9 mouse cellular contexts compared by ENCODE assay signal in the genomic region with DNA sequence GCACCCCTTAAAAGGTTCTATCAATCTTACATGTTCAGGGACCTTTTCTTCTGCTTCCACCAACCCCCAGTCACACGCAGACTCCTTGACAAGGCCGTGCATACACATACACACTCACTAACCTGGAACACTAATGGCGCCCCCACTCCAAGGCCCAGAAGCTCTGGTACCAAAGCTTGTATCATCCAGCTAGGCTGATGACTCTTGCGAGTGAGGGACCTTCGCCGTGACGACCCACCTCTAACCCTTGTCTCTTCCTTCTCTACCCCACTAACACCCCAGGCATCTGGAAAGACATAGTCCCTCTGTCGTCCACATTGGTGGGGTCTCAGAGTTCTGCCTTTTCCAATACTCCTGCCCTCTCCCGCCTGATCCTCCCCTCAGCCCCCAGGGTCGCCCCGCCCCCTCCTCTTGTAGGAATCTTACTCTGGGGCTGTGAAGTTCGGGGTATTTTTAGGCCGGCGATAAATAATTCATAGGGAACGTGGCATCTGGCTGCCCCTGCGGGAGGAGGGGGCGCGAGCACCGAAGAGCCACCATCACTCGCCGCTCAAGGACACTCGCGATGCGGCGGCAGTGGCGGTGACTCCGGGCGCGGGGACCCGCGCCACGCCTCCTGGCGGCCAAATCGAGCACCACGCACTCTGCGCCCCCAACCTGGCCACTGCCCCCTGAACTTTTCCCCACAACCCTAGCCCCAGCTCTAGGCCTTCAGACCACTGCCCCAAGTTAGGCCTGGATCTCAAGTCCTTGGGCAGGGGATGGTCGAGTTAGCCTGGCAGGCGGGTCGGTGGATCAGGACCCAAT. TPM values are rescaled to one million over a fixed set of nuclear protein-coding genes. Genes with fewer than 3 reads are reported as not detected.
A peak's percentile ranks its signal among the peaks of the same experiment; 100 is the strongest.
DNase-seq lines count a peak whose midpoint lies in the region; ATAC-seq and TF ChIP-seq lines count a peak whose summit lies in the region.
"Had no signal": no experiment of that assay in that cellular context is flagged by ENCODE, and none has a peak within 500 bp of the region (broad histone marks: within the 10 kb centered on the region; RNA-seq: fewer than 3 reads in every experiment).

No protein-coding gene starts in this region.

- WGBS in spleen, adult 2 months, result 16% methylated on average over 38 of the region's 39 CpGs
- WGBS in hindbrain, postnatal 0 days, result 8% methylated on average over 39 of the region's 39 CpGs
- 6% methylated on average over 39 of the region's 39 CpGs for WGBS in midbrain, embryonic 15.5 days

- peak; percentile 67 for DNase-seq in cerebellum, adult 11-12 months
- DNase-seq in cerebellum, adult 11 months, result no peak
- no peak for DNase-seq in spleen, adult 2 months (ENCODE audit: low read depth in 1 of 2, low spot score in 2 of 2)
- no peak for DNase-seq in spleen, postnatal 4 days (ENCODE audit: low spot score in 2 of 2)
- peak; percentile 67 for DNase-seq in hindbrain, postnatal 0 days (ENCODE audit: low spot score)
- no peak for DNase-seq in urinary bladder, postnatal 10 days (ENCODE audit: low spot score)
- no peak for DNase-seq in adrenal gland, adult 2 months

- peaks cover 10% of the 10 kb centered on the region for H3K36me3 ChIP-seq in spleen, adult 2 months (ENCODE audit: control insufficient read depth, insufficient read depth, low read length)
- peaks cover 13% of the 10 kb centered on the region for H3K36me3 ChIP-seq in hindbrain, postnatal 0 days (ENCODE audit: insufficient read depth, low read length)
- H3K36me3 ChIP-seq in midbrain, embryonic 15.5 days (replicated peaks), result 0 out of 2 replicates have a peak, but pooled peaks cover 7% of the 10 kb centered on the region

- TF ChIP-seq CTCF in spleen, adult 2 months (IDR thresholded peaks at IDR 0.05; ENCODE audit: extremely low read depth, insufficient read depth, insufficient read length, insufficient replicate concordance), result peak; percentile 53; the same call in 1 of the 2 replicates
- peak; percentile 66 for TF ChIP-seq CTCF in hindbrain, postnatal 0 days (IDR thresholded peaks at IDR 0.05; ENCODE audit: low read depth)

- H3K9ac ChIP-seq in hindbrain, postnatal 0 days (replicated peaks; ENCODE audit: low read length), result no peak overlapping the region
- H3K9ac ChIP-seq in midbrain, embryonic 15.5 days, result no peak overlapping the region

- no peak overlapping the region for H3K27ac ChIP-seq in spleen, adult 2 months (ENCODE audit: insufficient read depth, low read length)
- no peak overlapping the region for H3K27ac ChIP-seq in hindbrain, postnatal 0 days
- H3K27ac ChIP-seq in midbrain, embryonic 15.5 days, result no peak overlapping the region

- no peak for ATAC-seq in hindbrain, postnatal 0 days
- ATAC-seq in midbrain, embryonic 15.5 days (replicated peaks), result no peak

- no peak overlapping the region for H3K4me3 ChIP-seq in spleen, adult 2 months (ENCODE audit: extremely low read depth, insufficient read depth, insufficient read length)
- peak overlapping the region; percentile 20 for H3K4me3 ChIP-seq in hindbrain, postnatal 0 days (ENCODE audit: low read length)
- peak overlapping the region; percentile 18; the same call in 1 of the 2 replicates for H3K4me3 ChIP-seq in midbrain, embryonic 15.5 days

- peaks cover 3% of the 10 kb centered on the region; the same call in 1 of the 2 replicates for H3K4me1 ChIP-seq in spleen, adult 2 months (ENCODE audit: control insufficient read depth, insufficient read depth, insufficient read length)
- peaks cover 13% of the 10 kb centered on the region for H3K4me1 ChIP-seq in hindbrain, postnatal 0 days (ENCODE audit: insufficient read depth, low read length)
- peaks cover 25% of the 10 kb centered on the region for H3K4me1 ChIP-seq in midbrain, embryonic 15.5 days

- peak overlapping the region; percentile 50 for H3K4me2 ChIP-seq in hindbrain, postnatal 0 days (ENCODE audit: low read depth, low read length)
- H3K4me2 ChIP-seq in midbrain, embryonic 15.5 days, result peak overlapping the region; percentile 58

- peaks cover 22% of the 10 kb centered on the region for H3K27me3 ChIP-seq in spleen, adult 2 months (ENCODE audit: control insufficient read depth, insufficient read depth, low read length)
- peaks cover 60% of the 10 kb centered on the region for H3K27me3 ChIP-seq in hindbrain, postnatal 0 days (ENCODE audit: insufficient read depth, low read length)
- H3K27me3 ChIP-seq in midbrain, embryonic 15.5 days (replicated peaks), result peaks cover 82% of the 10 kb centered on the region

- no peaks in the 10 kb centered on the region for H3K9me3 ChIP-seq in hindbrain, postnatal 0 days (ENCODE audit: low read length)
- H3K9me3 ChIP-seq in midbrain, embryonic 15.5 days, result no peaks in the 10 kb centered on the region

- no peak for TF ChIP-seq POLR2A in spleen, adult 2 months (IDR thresholded peaks at IDR 0.05; ENCODE audit: low read depth, low read length)

RNA-seq across cellular contexts. Expression of gene Grin2c, which starts 2.0 kb away (rescaled TPM):
- 9.5 and 13.7 TPM in 2 replicates for polyA plus RNA-seq in spleen, adult 2 months (2012; rRNA removed)
- total RNA-seq in hindbrain, postnatal 0 days (2014; rRNA removed), result 6.9 and 7.1 TPM in 2 replicates
- 1.0 and 1.1 TPM in 2 replicates for polyA plus RNA-seq in hindbrain, postnatal 0 days (2015; fragmentation: Nextera tagmentation; extraction: Ambion mirVana)
- 0.21 and 0.26 TPM in 2 replicates for polyA plus RNA-seq in midbrain, embryonic 15.5 days (2015; fragmentation: Nextera tagmentation; extraction: Ambion mirVana)
- 1 to 10 TPM; 2.3 to 9.4 TPM for total RNA-seq in adrenal gland, adult 2 months (2021)
- 13.8 and 25.5 TPM in 2 replicates for polyA plus RNA-seq in adrenal gland, adult 2 months (2012; rRNA removed)
- total RNA-seq: hematopoietic stem cell, adult 5-6 weeks had no signal

RNA-seq across cellular contexts. Expression of gene Fdxr, which starts 11.8 kb away (rescaled TPM):
- 18.7 and 24.6 TPM in 2 replicates for polyA plus RNA-seq in spleen, adult 2 months (2012; rRNA removed)
- 20.0 and 22.6 TPM in 2 replicates for total RNA-seq in hindbrain, postnatal 0 days (2014; rRNA removed)
- 15.0 and 16.4 TPM in 2 replicates for polyA plus RNA-seq in hindbrain, postnatal 0 days (2015; fragmentation: Nextera tagmentation; extraction: Ambion mirVana)
- polyA plus RNA-seq in midbrain, embryonic 15.5 days (2015; fragmentation: Nextera tagmentation; extraction: Ambion mirVana), result 21.5 and 22.1 TPM in 2 replicates
- total RNA-seq in adrenal gland, adult 2 months (2021), result 1,000 to 10,000 TPM; 1,196 to 1,476 TPM
- 2,178 and 2,420 TPM in 2 replicates for polyA plus RNA-seq in adrenal gland, adult 2 months (2012; rRNA removed)

RNA-seq across cellular contexts. Expression of gene Fads6, which starts 32.4 kb away (rescaled TPM):
- polyA plus RNA-seq in spleen, adult 2 months (2012; rRNA removed), result 1.1 TPM in 2 replicates
- 8.3 and 10.8 TPM in 2 replicates for total RNA-seq in hindbrain, postnatal 0 days (2014; rRNA removed)
- polyA plus RNA-seq in hindbrain, postnatal 0 days (2015; fragmentation: Nextera tagmentation; extraction: Ambion mirVana), result 1.8 and 1.9 TPM in 2 replicates
- polyA plus RNA-seq in midbrain, embryonic 15.5 days (2015; fragmentation: Nextera tagmentation; extraction: Ambion mirVana), result 0.96 and 1.0 TPM in 2 replicates
- 10 to 100 TPM; 56.7 to 76.5 TPM for total RNA-seq in adrenal gland, adult 2 months (2021)
- polyA plus RNA-seq in adrenal gland, adult 2 months (2012; rRNA removed), result 87.7 and 93.1 TPM in 2 replicates

RNA-seq across cellular contexts. Expression of gene Otop2, which starts 41.9 kb away (rescaled TPM):
- polyA plus RNA-seq in spleen, adult 2 months (2012; rRNA removed), result not detected in 2 replicates
- total RNA-seq in hindbrain, postnatal 0 days (2014; rRNA removed), result 0.36 and 0.99 TPM in 2 replicates
- polyA plus RNA-seq in hindbrain, postnatal 0 days (2015; fragmentation: Nextera tagmentation; extraction: Ambion mirVana), result 0.20 and 0.34 TPM in 2 replicates
- 0.17 TPM in 1 of 2 replicates, not detected in the other for polyA plus RNA-seq in midbrain, embryonic 15.5 days (2015; fragmentation: Nextera tagmentation; extraction: Ambion mirVana)
- not detected for total RNA-seq in adrenal gland, adult 2 months (2021)
- 0.12 TPM in 1 of 2 replicates, not detected in the other for polyA plus RNA-seq in adrenal gland, adult 2 months (2012; rRNA removed)
- total RNA-seq: hematopoietic stem cell, adult 5-6 weeks had no signal

RNA-seq across cellular contexts. Expression of gene Ush1g, which starts 56.8 kb away (rescaled TPM):
- polyA plus RNA-seq in spleen, adult 2 months (2012; rRNA removed), result 2.0 TPM in 2 replicates
- 0.37 and 0.47 TPM in 2 replicates for total RNA-seq in hindbrain, postnatal 0 days (2014; rRNA removed)
- polyA plus RNA-seq in hindbrain, postnatal 0 days (2015; fragmentation: Nextera tagmentation; extraction: Ambion mirVana), result 0.10 and 0.13 TPM in 2 replicates
- polyA plus RNA-seq in midbrain, embryonic 15.5 days (2015; fragmentation: Nextera tagmentation; extraction: Ambion mirVana), result 0.09 and 0.18 TPM in 2 replicates
- under 1 TPM; 0.49 to 0.69 TPM for total RNA-seq in adrenal gland, adult 2 months (2021)
- polyA plus RNA-seq in adrenal gland, adult 2 months (2012; rRNA removed), result 0.50 and 0.52 TPM in 2 replicates
- total RNA-seq: hematopoietic stem cell, adult 5-6 weeks had no signal

Comparison
In these comparisons a context has a peak if more than half of its experiments do, and no peak if none do; other contexts are left out.
1. DNase-seq: peak in cerebellum, adult 11-12 months (single experiment) and hindbrain, postnatal 0 days (single experiment); none in cerebellum, adult 11 months (single experiment), spleen, adult 2 months (0 of 2), spleen, postnatal 4 days (0 of 2), urinary bladder, postnatal 10 days (single experiment) and adrenal gland, adult 2 months (single experiment).
2. RNA of gene Fdxr, which starts 11.8 kb away (polyA plus RNA-seq): 2,178 to 2,420 TPM in adrenal gland, adult 2 months; 21.5 to 22.1 TPM in midbrain, embryonic 15.5 days, 18.7 to 24.6 TPM in spleen, adult 2 months and 15.0 to 16.4 TPM in hindbrain, postnatal 0 days; every median in the first group is over 10 times any median in the second.
3. RNA of gene Fads6, which starts 32.4 kb away (polyA plus RNA-seq): 87.7 to 93.1 TPM in adrenal gland, adult 2 months; 1.8 to 1.9 TPM in hindbrain, postnatal 0 days, 1.1 TPM in spleen, adult 2 months and 0.96 to 1.0 TPM in midbrain, embryonic 15.5 days; every median in the first group is over 10 times any median in the second.